Mouse (Mus musculus) myocyte (in vitro differentiated cells): ENCODE data around the gene Gstp3.

Source experiments
- CEBPB ChIP-seq: IDR thresholded peaks from 2 replicates; pipeline ENCODE4 v1.6.1; 2011; ENCODE audit warnings: mild to moderate bottlenecking, moderate library complexity; ENCODE audit not compliant: poor library complexity, insufficient read depth, severe bottlenecking
- E2F4 ChIP-seq: IDR thresholded peaks from one replicate; pipeline ENCODE4 v1.6.1; 2011; ENCODE audit warnings: mild to moderate bottlenecking, control low read depth, moderate library complexity; ENCODE audit not compliant: insufficient read depth
- MAX ChIP-seq: IDR thresholded peaks from one replicate; pipeline ENCODE4 v1.6.1; 2011; ENCODE audit warnings: low read depth, mild to moderate bottlenecking, control low read depth
- MYOD1 ChIP-seq, 3 experiments: IDR thresholded peaks; one replicate each; pipeline ENCODE4 v1.6.1; 2011; ENCODE audit warnings: control low read depth in 2 of 3, low read depth in 2 of 3, mild to moderate bottlenecking in 2 of 3, moderate library complexity in 1 of 3; ENCODE audit not compliant: insufficient read length in 2 of 3, control insufficient read depth in 1 of 3
- MYOG ChIP-seq, 3 experiments: IDR thresholded peaks; one replicate each; pipeline ENCODE4 v1.6.1; 2011; ENCODE audit warnings: control low read depth in 2 of 3, low read depth in 2 of 3, mild to moderate bottlenecking in 2 of 3; ENCODE audit not compliant: insufficient read length in 2 of 3, control insufficient read depth in 1 of 3, insufficient read depth in 1 of 3
- POLR2A ChIP-seq: IDR thresholded peaks from one replicate; pipeline ENCODE4 v1.6.1; 2011; ENCODE audit warnings: low read depth, mild to moderate bottlenecking, control low read depth, moderate library complexity; ENCODE audit not compliant: insufficient read length
- POLR2AphosphoS2 ChIP-seq: IDR thresholded peaks from one replicate; pipeline ENCODE4 v1.6.1; 2011; ENCODE audit warnings: low read depth, control low read depth; ENCODE audit not compliant: insufficient read length
- TCF12 ChIP-seq: IDR thresholded peaks from one replicate; pipeline ENCODE4 v1.6.1; 2011; ENCODE audit warnings: mild to moderate bottlenecking, control low read depth; ENCODE audit not compliant: poor library complexity, insufficient read depth, severe bottlenecking
- TCF3 ChIP-seq: IDR thresholded peaks from one replicate; pipeline ENCODE4 v1.6.1; 2011; ENCODE audit warnings: low read depth, control low read depth; ENCODE audit not compliant: insufficient read length
- USF1 ChIP-seq: IDR thresholded peaks from one replicate; pipeline ENCODE4 v1.6.1; 2011; ENCODE audit warnings: low read depth, mild to moderate bottlenecking, control low read depth, moderate library complexity

- TF ChIP-seq POLR2AphosphoS2 = no peak
- no peak for TF ChIP-seq POLR2A
- no peak for TF ChIP-seq MYOD1 (IDR thresholded peaks at IDR 0.05; ENCODE audit: control insufficient read depth in 1 of 3, insufficient read length in 2 of 3, low read depth in 2 of 3)
- no peak for TF ChIP-seq CEBPB
- no peak for TF ChIP-seq TCF12
- TF ChIP-seq MYOG (IDR thresholded peaks at IDR 0.05; ENCODE audit: control insufficient read depth in 1 of 3, insufficient read depth in 1 of 3, insufficient read length in 2 of 3, low read depth in 2 of 3) = no peak
- TF ChIP-seq TCF3 = no peak
- TF ChIP-seq MAX = no peak
- TF ChIP-seq E2F4 = no peak
- no peak for TF ChIP-seq USF1
These were observed 13.5 kb upstream of the Gstp3 start for GRCm38 (mm10) chr19:4072706-4073424.
